Mouse (Mus musculus) neural tube, embryonic 15.5 days (tissue): ENCODE data around the gene Foxn3. TPM values are rescaled to one million over a fixed set of nuclear protein-coding genes. Genes with fewer than 3 reads are reported as not detected.

Experiments used
- ATAC-seq: fragments of 200-750 bp; cut with Nextera tagmentation; 2 replicates; pipeline ENCODE4 v1.8.0; 2017; ENCODE audit warnings: mild to moderate bottlenecking, moderate TSS enrichment, moderate library complexity; ENCODE audit not compliant: low FRiP score
- H3K27ac ChIP-seq: fragments of 300-500 bp; sonication (generic); replicated peaks from 2 replicates; pipeline ENCODE4 v1.5.1; 2015; ENCODE audit warnings: mild to moderate bottlenecking, inconsistent platforms
- H3K27me3 ChIP-seq: fragments of 300-500 bp; sonication (generic); replicated peaks from 2 replicates; pipeline ENCODE4 v1.6.1; 2015; ENCODE audit warnings: inconsistent platforms
- H3K36me3 ChIP-seq: fragments of 300-500 bp; sonication (generic); 2 replicates; pipeline ENCODE4 v1.6.1; 2015; ENCODE audit warnings: inconsistent platforms
- H3K4me1 ChIP-seq: fragments of 300-500 bp; sonication (generic); 2 replicates; pipeline ENCODE4 v1.6.1; 2015; ENCODE audit warnings: inconsistent platforms
- H3K4me2 ChIP-seq: fragments of 300-500 bp; sonication (generic); 2 replicates; pipeline ENCODE4 v1.6.1; 2015; ENCODE audit warnings: inconsistent platforms, mild to moderate bottlenecking, moderate library complexity
- H3K4me3 ChIP-seq: fragments of 300-500 bp; sonication (generic); replicated peaks from 2 replicates; pipeline ENCODE4 v1.5.1; 2015; ENCODE audit warnings: mild to moderate bottlenecking, inconsistent platforms
- H3K9ac ChIP-seq: fragments of 300-500 bp; sonication (generic); replicated peaks from 2 replicates; pipeline ENCODE4 v1.6.1; 2015; ENCODE audit warnings: mild to moderate bottlenecking, inconsistent platforms
- H3K9me3 ChIP-seq: fragments of 300-500 bp; sonication (generic); replicated peaks from 2 replicates; pipeline ENCODE4 v1.6.1; 2016; ENCODE audit warnings: inconsistent platforms
- WGBS: fragments of 180-500 bp; shearing (Covaris S2); methylation state at CpG from one replicate; pipeline ENCODE4 v1.1.7; 2015; ENCODE audit warnings: mixed read lengths; 5-methylcytosine and 5-hydroxymethylcytosine counted together
- polyA plus RNA-seq: library from polyadenylated mRNA; unstranded; fragments of >200 nt; fragmentation: Nextera tagmentation; extraction: Ambion mirVana; gene quantifications from 2 replicates; pipeline ENCODE4 v1.2.1, GENCODE M21; 2015

Gene Foxn3
- polyA plus RNA-seq, 1 experiment from 2014 or later = 84.4 TPM

GRCm38 (mm10) chr12:99360958-99361751 lies 202.2 kb downstream of the Foxn3 start:
- 60% methylated on average over 8 of the region's 8 CpGs for WGBS
- Histone ChIP-seq H3K9ac (no peak overlapping the region), H3K36me3 (no peaks in the 10 kb centered on the region), H3K27ac (no peak overlapping the region), H3K4me3 (no peak overlapping the region), H3K9me3 (no peaks in the 10 kb centered on the region), H3K4me1 (peaks cover 24% of the 10 kb centered on the region), H3K27me3 (no peaks in the 10 kb centered on the region), H3K4me2 (no peak overlapping the region)
- no peak for ATAC-seq

GRCm38 (mm10) chr12:99358698-99359097 lies 204.7 kb downstream of the Foxn3 start:
- WGBS = 80% methylated on average over 5 of the region's 5 CpGs
- H3K9me3 ChIP-seq = no peaks in the 10 kb centered on the region
- no peaks in the 10 kb centered on the region for H3K27me3 ChIP-seq
- H3K27ac ChIP-seq = no peak overlapping the region
- H3K9ac ChIP-seq = no peak overlapping the region
- peaks cover 24% of the 10 kb centered on the region for H3K4me1 ChIP-seq
- no peaks in the 10 kb centered on the region for H3K36me3 ChIP-seq
- no peak overlapping the region for H3K4me2 ChIP-seq
- no peak for ATAC-seq
- no peak overlapping the region for H3K4me3 ChIP-seq

GRCm38 (mm10) chr12:99356660-99357059 lies 206.7 kb downstream of the Foxn3 start:
- H3K4me3 ChIP-seq = no peak overlapping the region
- 87% methylated on average over 8 of the region's 8 CpGs for WGBS
- no peaks in the 10 kb centered on the region for H3K27me3 ChIP-seq
- H3K4me2 ChIP-seq = no peak overlapping the region
- no peaks in the 10 kb centered on the region for H3K9me3 ChIP-seq
- H3K36me3 ChIP-seq = no peaks in the 10 kb centered on the region
- no peak for ATAC-seq
- no peak overlapping the region for H3K27ac ChIP-seq
- H3K9ac ChIP-seq = no peak overlapping the region
- peaks cover 32% of the 10 kb centered on the region for H3K4me1 ChIP-seq

- Histone ChIP-seq H3K9ac (no peak overlapping the region), H3K4me1 (peaks cover 46% of the 10 kb centered on the region), H3K36me3 (no peaks in the 10 kb centered on the region), H3K27ac (no peak overlapping the region), H3K9me3 (no peaks in the 10 kb centered on the region), H3K4me3 (no peak overlapping the region), H3K4me2 (no peak overlapping the region), H3K27me3 (no peaks in the 10 kb centered on the region)
- ATAC-seq = no peak
- WGBS = 92% methylated on average over 11 of the region's 11 CpGs
Observed at GRCm38 (mm10) chr12:99353692-99354091, 209.7 kb downstream of the Foxn3 start.

- no peak for ATAC-seq
- Histone ChIP-seq H3K4me2 (no peak overlapping the region), H3K9me3 (no peaks in the 10 kb centered on the region), H3K27me3 (no peaks in the 10 kb centered on the region), H3K9ac (no peak overlapping the region), H3K36me3 (no peaks in the 10 kb centered on the region), H3K4me3 (no peak overlapping the region), H3K27ac (no peak overlapping the region), H3K4me1 (peaks cover 57% of the 10 kb centered on the region)
- 47% methylated on average over 6 of the region's 6 CpGs for WGBS
Observed at GRCm38 (mm10) chr12:99352583-99352982, 210.8 kb downstream of the Foxn3 start.

GRCm38 (mm10) chr12:99352136-99352535 lies 211.2 kb downstream of the Foxn3 start:
- Histone ChIP-seq H3K9me3 (no peaks in the 10 kb centered on the region), H3K9ac (no peak overlapping the region), H3K4me3 (no peak overlapping the region), H3K36me3 (no peaks in the 10 kb centered on the region), H3K4me1 (peaks cover 55% of the 10 kb centered on the region), H3K27ac (no peak overlapping the region), H3K4me2 (no peak overlapping the region), H3K27me3 (no peaks in the 10 kb centered on the region)
- 65% methylated on average over 7 of the region's 7 CpGs for WGBS
- no peak for ATAC-seq

GRCm38 (mm10) chr12:99351731-99352130 lies 211.7 kb downstream of the Foxn3 start:
- H3K36me3 ChIP-seq = no peaks in the 10 kb centered on the region
- H3K27ac ChIP-seq = no peak overlapping the region
- H3K9ac ChIP-seq = no peak overlapping the region
- no peak overlapping the region for H3K4me2 ChIP-seq
- ATAC-seq = no peak
- 13% methylated on average over 9 of the region's 9 CpGs for WGBS
- no peaks in the 10 kb centered on the region for H3K27me3 ChIP-seq
- peaks cover 58% of the 10 kb centered on the region for H3K4me1 ChIP-seq
- H3K4me3 ChIP-seq = no peak overlapping the region
- no peaks in the 10 kb centered on the region for H3K9me3 ChIP-seq

- H3K4me1 ChIP-seq = peaks cover 63% of the 10 kb centered on the region
- no peaks in the 10 kb centered on the region for H3K36me3 ChIP-seq
- H3K9ac ChIP-seq = no peak overlapping the region
- H3K27me3 ChIP-seq = no peaks in the 10 kb centered on the region
- no peak overlapping the region for H3K4me2 ChIP-seq
- ATAC-seq = no peak
- H3K4me3 ChIP-seq = no peak overlapping the region
- H3K27ac ChIP-seq = no peak overlapping the region
- 86% methylated on average over 9 of the region's 9 CpGs for WGBS
- H3K9me3 ChIP-seq = no peaks in the 10 kb centered on the region
Observed at GRCm38 (mm10) chr12:99349650-99349997, 213.8 kb downstream of the Foxn3 start.

- 49% methylated on average over 10 of the region's 10 CpGs for WGBS
- H3K4me1 ChIP-seq = peaks cover 63% of the 10 kb centered on the region
- no peak overlapping the region for H3K4me3 ChIP-seq
- H3K4me2 ChIP-seq = no peak overlapping the region
- no peaks in the 10 kb centered on the region for H3K9me3 ChIP-seq
- no peak overlapping the region for H3K9ac ChIP-seq
- H3K27ac ChIP-seq = no peak overlapping the region
- H3K36me3 ChIP-seq = no peaks in the 10 kb centered on the region
- H3K27me3 ChIP-seq = no peaks in the 10 kb centered on the region
- ATAC-seq = no peak
Observed at GRCm38 (mm10) chr12:99348940-99349649, 214.3 kb downstream of the Foxn3 start.

- Histone ChIP-seq H3K9me3 (no peaks in the 10 kb centered on the region), H3K4me1 (peaks cover 55% of the 10 kb centered on the region), H3K27me3 (no peaks in the 10 kb centered on the region), H3K9ac (no peak overlapping the region), H3K36me3 (no peaks in the 10 kb centered on the region), H3K4me2 (no peak overlapping the region), H3K27ac (no peak overlapping the region), H3K4me3 (no peak overlapping the region)
- WGBS = 39% methylated on average over 3 of the region's 3 CpGs
- ATAC-seq = no peak
Observed at GRCm38 (mm10) chr12:99347512-99347911, 215.9 kb downstream of the Foxn3 start.

GRCm38 (mm10) chr12:99346982-99347381 lies 216.4 kb downstream of the Foxn3 start:
- no peak overlapping the region for H3K27ac ChIP-seq
- H3K9me3 ChIP-seq = no peaks in the 10 kb centered on the region
- WGBS = 74% methylated on average over 3 of the region's 3 CpGs
- H3K36me3 ChIP-seq = no peaks in the 10 kb centered on the region
- peaks cover 55% of the 10 kb centered on the region for H3K4me1 ChIP-seq
- H3K4me2 ChIP-seq = no peak overlapping the region
- no peaks in the 10 kb centered on the region for H3K27me3 ChIP-seq
- no peak for ATAC-seq
- no peak overlapping the region for H3K4me3 ChIP-seq
- H3K9ac ChIP-seq = no peak overlapping the region

GRCm38 (mm10) chr12:99345323-99345722 lies 218.1 kb downstream of the Foxn3 start:
- H3K27ac ChIP-seq = no peak overlapping the region
- no peak overlapping the region for H3K4me3 ChIP-seq
- no peak overlapping the region for H3K9ac ChIP-seq
- no peaks in the 10 kb centered on the region for H3K27me3 ChIP-seq
- H3K36me3 ChIP-seq = no peaks in the 10 kb centered on the region
- no peaks in the 10 kb centered on the region for H3K9me3 ChIP-seq
- WGBS = 69% methylated on average over 4 of the region's 4 CpGs
- ATAC-seq = no peak
- H3K4me2 ChIP-seq = no peak overlapping the region
- peaks cover 60% of the 10 kb centered on the region for H3K4me1 ChIP-seq
